Mouse (Mus musculus): Measurements from ENCODE around the gene Celsr1.

GRCm38 (mm10) chr15:85885606-85886005, 148.0 kb downstream of the Celsr1 start:
- TF ChIP-seq POLR2AphosphoS2 (IDR thresholded peaks at IDR 0.05; ENCODE audit: insufficient read length, low read depth) = no peak
- no peak for TF ChIP-seq POLR2A (IDR thresholded peaks at IDR 0.05; ENCODE audit: insufficient read length, low read depth)
- TF ChIP-seq USF1 (IDR thresholded peaks at IDR 0.05; ENCODE audit: low read depth) = no peak
- TF ChIP-seq E2F4 (IDR thresholded peaks at IDR 0.05; ENCODE audit: insufficient read depth) = no peak
- no peak for TF ChIP-seq MYOD1 (IDR thresholded peaks at IDR 0.05; ENCODE audit: control insufficient read depth in 1 of 3, insufficient read length in 2 of 3, low read depth in 2 of 3)

Measured in myocyte (in vitro differentiated cells).